Mouse (Mus musculus) megakaryocyte, embryonic 14.5 days (primary cell): ENCODE data around the gene Sigmar1.

Experiments
- FLI1 ChIP-seq: IDR thresholded peaks from 2 replicates; pipeline ENCODE4 v1.6.1; 2012; ENCODE audit warnings: low read length, inconsistent platforms, mixed read lengths
- GATA1 ChIP-seq: IDR thresholded peaks from 3 replicates; pipeline ENCODE4 v1.6.1; 2012; ENCODE audit warnings: mixed read lengths, low read length, inconsistent platforms, borderline replicate concordance

DNA sequence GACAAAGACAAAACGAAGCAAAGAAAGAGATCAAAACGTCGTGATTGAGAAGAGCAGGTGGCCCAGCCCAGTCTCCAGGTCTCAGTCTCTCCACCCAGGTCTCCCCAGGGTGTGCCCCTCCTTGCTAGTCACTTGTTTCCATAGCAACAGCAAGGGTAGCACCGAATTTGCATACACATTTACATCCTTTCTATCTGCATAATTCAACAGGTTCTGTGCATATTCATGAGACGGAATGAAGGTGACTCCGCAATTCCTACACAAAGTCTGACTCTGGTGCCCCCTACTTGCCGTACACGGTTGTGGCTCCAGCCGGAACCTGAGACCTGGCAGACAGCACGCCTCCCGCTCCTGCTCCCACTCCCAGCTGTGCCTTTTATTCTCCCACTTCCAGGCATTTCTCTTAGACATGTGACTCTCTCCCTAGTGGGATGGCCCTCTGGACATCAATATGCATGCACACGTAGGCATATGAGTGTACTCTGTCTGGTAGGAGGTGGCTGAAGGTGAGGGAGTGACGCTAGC lies 48.9 kb downstream of the Sigmar1 start:
- TF ChIP-seq GATA1 (no peak), FLI1 (no peak)
